Mouse (Mus musculus) bone marrow, adult 2 months (tissue): ENCODE data around the gene C1s1.

ENCODE experiments used
- CTCF ChIP-seq: fragments of 200-500 bp; IDR thresholded peaks from 2 replicates; pipeline ENCODE4 v1.5.1; 2011; ENCODE audit warnings: low read length, control low read depth; ENCODE audit not compliant: control insufficient read depth, insufficient read depth
- POLR2A ChIP-seq: fragments of 200-500 bp; IDR thresholded peaks from 2 replicates; pipeline ENCODE4 v1.6.1; 2011; ENCODE audit warnings: low read depth, mild to moderate bottlenecking, control low read depth, low read length, borderline replicate concordance; ENCODE audit not compliant: control insufficient read depth

DNA sequence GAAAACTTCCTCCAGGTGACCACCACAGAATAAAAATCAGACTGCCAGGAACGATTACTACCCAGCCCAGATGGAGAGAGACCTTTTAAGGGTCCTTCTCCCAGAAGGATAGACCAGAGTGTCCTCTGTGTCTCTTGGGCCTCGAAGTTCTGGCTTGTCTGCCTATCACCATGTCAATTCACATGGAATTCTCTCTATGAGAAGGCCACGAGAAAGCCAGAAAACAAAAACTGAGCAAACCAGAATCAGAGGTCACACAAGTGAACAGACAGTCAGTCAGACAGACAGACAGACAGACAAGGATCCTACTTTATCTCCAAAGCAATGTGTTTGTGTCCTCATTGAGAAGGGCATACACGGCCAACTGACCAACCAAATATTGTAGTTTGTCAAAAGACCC is 44.1 kb upstream of the C1s1 start:
- TF ChIP-seq POLR2A (no peak), CTCF (no peak)
